Mouse (Mus musculus) liver, embryonic 15.5 days (tissue): ENCODE measurements around the gene Slc30a7. TPM values are rescaled to one million over a fixed set of nuclear protein-coding genes. Genes with fewer than 3 reads are reported as not detected.
"Not testable (repeated sequence)": the region's sequence is repeated elsewhere in the genome, so short reads cannot be mapped to it uniquely, and the experiment has no call there.

ENCODE experiments used
- ATAC-seq: fragments of 200-750 bp; cut with Nextera tagmentation; 2 replicates; pipeline ENCODE4 v1.8.0; 2017; ENCODE audit warnings: moderate number of reproducible peaks, mild to moderate bottlenecking, moderate library complexity; ENCODE audit not compliant: insufficient read depth
- H3K27ac ChIP-seq: fragments of 300-500 bp; sonication (generic); replicated peaks from 2 replicates; pipeline ENCODE4 v1.5.1; 2015; ENCODE audit warnings: mild to moderate bottlenecking, inconsistent platforms
- H3K27me3 ChIP-seq: fragments of 300-500 bp; sonication (generic); 2 replicates; pipeline ENCODE4 v1.6.1; 2015; ENCODE audit warnings: mild to moderate bottlenecking, inconsistent platforms
- H3K36me3 ChIP-seq: fragments of 300-500 bp; sonication (generic); replicated peaks from 2 replicates; pipeline ENCODE4 v1.6.1; 2015; ENCODE audit warnings: moderate library complexity, mild to moderate bottlenecking, inconsistent platforms
- H3K4me1 ChIP-seq: fragments of 300-500 bp; sonication (generic); replicated peaks from 2 replicates; pipeline ENCODE4 v1.6.1; 2015; ENCODE audit warnings: inconsistent platforms
- H3K4me2 ChIP-seq: fragments of 300-500 bp; sonication (generic); 2 replicates; pipeline ENCODE4 v1.6.1; 2015; ENCODE audit warnings: moderate library complexity, mild to moderate bottlenecking, inconsistent platforms
- H3K4me3 ChIP-seq: fragments of 300-500 bp; sonication (generic); replicated peaks from 2 replicates; pipeline ENCODE4 v1.5.1; 2015; ENCODE audit warnings: mild to moderate bottlenecking, inconsistent platforms
- H3K9ac ChIP-seq: fragments of 300-500 bp; sonication (generic); 2 replicates; pipeline ENCODE4 v1.6.1; 2015; ENCODE audit warnings: moderate library complexity, mild to moderate bottlenecking, inconsistent platforms
- H3K9me3 ChIP-seq: fragments of 300-500 bp; sonication (generic); replicated peaks from 2 replicates; pipeline ENCODE4 v1.6.1; 2016; ENCODE audit warnings: inconsistent platforms
- WGBS: fragments of 180-500 bp; shearing (Covaris S2); methylation state at CpG from one replicate; pipeline ENCODE4 v1.1.7; 2015; ENCODE audit warnings: mixed read lengths; ENCODE audit not compliant: insufficient replicate concordance; 5-methylcytosine and 5-hydroxymethylcytosine counted together
- polyA plus RNA-seq: library from polyadenylated mRNA; unstranded; fragments of >200 nt; fragmentation: Nextera tagmentation; extraction: Ambion mirVana; gene quantifications from 2 replicates; pipeline ENCODE4 v1.2.1, GENCODE M21; 2015

Gene Slc30a7
- polyA plus RNA-seq, 1 experiment from 2014 or later: 11.4 TPM

DNA sequence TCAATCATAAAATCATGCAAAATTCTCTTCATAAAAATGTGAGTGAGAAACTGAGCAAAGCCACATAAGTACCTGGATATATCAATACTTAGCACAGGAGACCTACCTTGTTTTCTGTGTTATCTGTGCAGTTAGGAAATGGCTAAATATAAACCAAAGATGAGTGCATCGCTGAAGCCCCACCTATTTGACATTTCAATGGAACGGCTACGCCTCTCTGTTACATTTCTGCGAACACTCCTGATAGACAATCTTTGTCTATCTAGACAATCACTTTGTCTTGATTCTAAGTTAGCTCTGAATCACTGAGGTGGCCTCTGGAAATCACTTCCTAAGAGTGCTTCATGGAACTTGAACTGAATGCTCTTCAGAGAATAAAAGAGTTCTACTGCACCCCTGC is 66.7 kb downstream of the Slc30a7 start:
- H3K27ac ChIP-seq: no peak overlapping the region
- no peaks in the 10 kb centered on the region for H3K4me1 ChIP-seq
- H3K9me3 ChIP-seq: no peaks in the 10 kb centered on the region
- no peak overlapping the region for H3K9ac ChIP-seq
- peaks cover 28% of the 10 kb centered on the region for H3K36me3 ChIP-seq
- ATAC-seq: no peak
- H3K4me2 ChIP-seq: no peak overlapping the region
- no peaks in the 10 kb centered on the region for H3K27me3 ChIP-seq
- 76% methylated on average over 4 of the region's 4 CpGs for WGBS
- H3K4me3 ChIP-seq: no peak overlapping the region

DNA sequence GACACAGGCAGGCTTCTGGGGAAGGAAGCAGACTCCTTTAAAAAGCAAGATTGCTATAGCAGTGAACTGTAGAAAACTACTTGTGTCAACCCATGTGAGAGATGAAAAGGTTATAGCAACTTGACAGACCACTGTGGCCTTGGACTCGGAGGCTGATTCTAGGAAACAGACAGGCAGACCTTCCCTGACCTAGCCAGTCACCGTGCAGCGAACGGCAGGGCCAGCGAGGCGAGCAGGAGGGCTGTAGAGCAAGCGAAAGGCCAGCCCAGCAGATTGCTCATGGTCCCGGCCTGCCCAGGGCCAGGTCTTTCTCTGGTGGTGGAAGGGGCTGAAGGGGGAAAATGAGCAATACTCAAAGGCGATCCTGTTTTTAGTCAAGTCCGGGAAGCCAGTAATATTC is 69.4 kb downstream of the Slc30a7 start:
- H3K4me2 ChIP-seq: no peak overlapping the region
- H3K36me3 ChIP-seq: peaks cover 15% of the 10 kb centered on the region; the same call in 1 of the 2 replicates
- H3K9ac ChIP-seq: no peak overlapping the region
- no peaks in the 10 kb centered on the region for H3K4me1 ChIP-seq
- no peak overlapping the region for H3K4me3 ChIP-seq
- H3K27ac ChIP-seq: no peak overlapping the region
- no peak for ATAC-seq
- WGBS: 81% methylated on average over 10 of the region's 10 CpGs
- no peaks in the 10 kb centered on the region for H3K27me3 ChIP-seq
- H3K9me3 ChIP-seq: no peaks in the 10 kb centered on the region

DNA sequence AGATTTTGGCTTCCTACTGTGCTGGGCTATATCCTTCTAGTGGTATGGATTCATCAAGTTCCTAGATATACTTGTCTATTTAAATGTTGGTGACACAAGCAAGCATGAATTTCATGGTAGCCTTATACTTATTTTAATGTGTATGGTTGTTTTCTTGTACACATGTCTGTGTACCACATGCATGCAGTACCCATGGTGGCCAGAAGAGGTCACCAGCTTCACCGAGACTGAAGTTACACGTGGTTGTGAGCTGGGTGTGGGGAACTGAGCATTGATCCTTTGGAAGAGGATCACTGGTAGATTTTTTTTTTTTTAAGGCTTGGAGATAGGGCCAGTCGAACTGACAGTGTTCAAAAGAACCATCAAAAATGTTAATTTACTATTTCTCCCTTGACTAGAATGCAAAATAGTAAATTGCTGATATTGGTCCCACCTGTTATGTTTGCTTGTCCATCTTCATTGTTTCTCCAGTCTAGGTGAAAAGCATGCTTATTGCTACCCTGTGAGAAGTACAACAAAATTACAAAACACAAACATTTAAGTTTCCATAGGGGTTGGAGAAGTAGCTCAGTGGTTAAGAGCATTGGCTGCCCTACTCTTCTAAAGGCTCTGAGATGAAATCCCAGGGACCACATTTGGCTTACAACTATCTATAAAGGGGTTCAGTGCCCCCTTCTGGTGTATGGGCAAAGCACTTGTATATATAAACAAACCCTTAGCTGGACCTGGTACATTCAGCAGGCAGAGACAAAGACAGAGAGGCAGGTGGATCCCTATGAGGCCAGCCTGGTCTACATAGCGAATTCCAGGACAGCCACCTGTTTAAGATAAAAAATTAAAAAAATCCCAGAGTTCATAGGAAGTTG is 70.2 kb downstream of the Slc30a7 start:
- Histone ChIP-seq H3K4me2 (no peak overlapping the region), H3K27me3 (no peaks in the 10 kb centered on the region), H3K9me3 (no peaks in the 10 kb centered on the region), H3K36me3 (peaks cover 9% of the 10 kb centered on the region; the same call in 1 of the 2 replicates), H3K27ac (no peak overlapping the region), H3K9ac (no peak overlapping the region), H3K4me1 (no peaks in the 10 kb centered on the region), H3K4me3 (no peak overlapping the region)
- 33% methylated on average over 4 of the region's 4 CpGs for WGBS
- no peak for ATAC-seq

DNA sequence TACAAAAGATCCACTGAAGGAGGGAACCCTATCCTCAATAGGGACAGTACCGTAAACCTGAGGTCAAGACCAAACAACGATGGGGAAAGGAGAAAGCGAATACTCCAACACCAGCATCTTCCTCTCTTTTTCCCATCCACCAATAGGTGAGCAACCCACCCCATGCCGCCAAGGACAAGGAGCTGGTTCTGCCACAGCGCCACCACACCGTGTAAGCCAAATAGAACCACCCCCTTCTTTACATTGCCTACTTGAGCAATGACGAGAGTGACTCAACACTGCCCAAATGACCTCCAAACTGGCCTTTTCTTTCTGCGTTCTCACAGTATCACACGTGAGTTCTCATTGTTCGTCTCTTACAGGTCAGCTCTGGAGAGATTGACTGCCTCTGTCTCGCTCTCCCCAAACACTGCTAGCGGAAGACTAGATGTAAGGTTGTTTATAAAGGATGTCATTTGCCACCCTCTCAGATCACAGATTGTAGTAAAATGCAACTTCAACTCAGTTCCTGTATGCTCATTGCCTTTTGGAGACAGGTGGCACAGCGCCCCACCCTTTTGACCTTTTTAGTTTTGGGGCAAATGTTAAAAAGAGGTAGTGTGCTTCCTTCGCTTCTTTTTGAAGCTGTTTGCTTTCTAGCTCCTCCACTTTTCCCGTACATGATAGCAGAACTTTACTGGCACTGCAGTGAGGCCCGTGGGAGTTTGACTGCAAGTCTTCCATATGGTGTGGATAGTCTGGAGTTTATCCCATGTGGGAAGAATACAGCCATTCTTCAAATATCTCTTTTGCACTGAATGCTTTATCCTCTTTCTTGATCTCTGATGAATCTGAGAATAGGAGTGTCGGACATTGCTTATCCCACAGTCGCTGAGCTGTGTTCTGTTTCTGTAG is 73.7 kb downstream of the Slc30a7 start:
- peaks cover 13% of the 10 kb centered on the region for H3K36me3 ChIP-seq
- H3K27ac ChIP-seq: no peak overlapping the region
- ATAC-seq: no peak
- H3K4me3 ChIP-seq: no peak overlapping the region
- H3K9me3 ChIP-seq: no peaks in the 10 kb centered on the region
- H3K4me2 ChIP-seq: no peak overlapping the region
- 79% methylated on average over 18 of the region's 18 CpGs for WGBS
- no peaks in the 10 kb centered on the region for H3K4me1 ChIP-seq
- H3K27me3 ChIP-seq: no peaks in the 10 kb centered on the region
- H3K9ac ChIP-seq: no peak overlapping the region

DNA sequence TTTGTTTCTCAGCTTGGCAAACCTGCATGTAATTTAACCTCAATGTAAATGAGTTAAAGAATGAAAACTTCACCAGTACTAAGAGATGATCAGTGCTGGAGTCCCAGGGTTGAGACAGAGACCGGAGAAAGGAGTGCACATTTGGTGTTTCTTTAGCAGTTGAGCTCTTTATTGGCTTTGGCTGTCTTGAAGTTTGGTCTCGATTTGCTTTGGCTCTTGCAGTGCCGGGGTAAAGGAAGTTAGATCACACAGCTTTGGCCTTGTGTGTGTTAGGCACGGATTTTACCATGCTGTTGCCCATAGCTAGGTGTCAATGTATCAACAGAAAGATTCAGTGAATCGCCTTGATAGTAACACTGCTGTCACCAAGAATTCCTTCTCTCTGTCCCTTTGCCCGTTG is 75.5 kb downstream of the Slc30a7 start:
- no peak for ATAC-seq
- Histone ChIP-seq H3K9ac (no peak overlapping the region), H3K36me3 (peaks cover 26% of the 10 kb centered on the region), H3K27ac (no peak overlapping the region), H3K4me2 (no peak overlapping the region), H3K4me1 (no peaks in the 10 kb centered on the region), H3K27me3 (no peaks in the 10 kb centered on the region), H3K4me3 (no peak overlapping the region), H3K9me3 (no peaks in the 10 kb centered on the region)
- WGBS: 70% methylated on average over 6 of the region's 6 CpGs

DNA sequence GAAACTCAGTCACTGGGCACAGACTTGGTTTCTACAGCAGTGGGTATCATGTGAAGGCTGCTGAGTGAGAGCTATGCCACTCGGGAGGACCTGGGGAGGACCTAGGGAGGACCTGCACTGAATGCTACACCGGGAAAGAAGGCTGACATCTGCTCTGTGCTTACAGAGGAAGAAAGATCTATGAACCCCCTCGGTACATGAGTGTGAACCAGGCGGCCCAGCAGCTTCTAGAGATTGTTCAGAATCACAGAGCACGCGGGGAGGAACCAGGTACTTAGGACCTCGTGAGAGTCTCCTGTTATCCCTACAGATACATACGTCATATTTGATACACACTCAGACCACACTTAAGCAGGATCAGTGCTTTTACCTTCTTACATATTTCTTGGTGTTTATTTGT is 80.7 kb downstream of the Slc30a7 start:
- 78% methylated on average over 8 of the region's 8 CpGs for WGBS
- no peaks in the 10 kb centered on the region for H3K9me3 ChIP-seq
- no peak overlapping the region for H3K4me3 ChIP-seq
- H3K27me3 ChIP-seq: no peaks in the 10 kb centered on the region
- H3K27ac ChIP-seq: no peak overlapping the region
- H3K4me2 ChIP-seq: no peak overlapping the region
- peaks cover 34% of the 10 kb centered on the region for H3K36me3 ChIP-seq
- no peak overlapping the region for H3K9ac ChIP-seq
- H3K4me1 ChIP-seq: no peaks in the 10 kb centered on the region
- no peak for ATAC-seq

DNA sequence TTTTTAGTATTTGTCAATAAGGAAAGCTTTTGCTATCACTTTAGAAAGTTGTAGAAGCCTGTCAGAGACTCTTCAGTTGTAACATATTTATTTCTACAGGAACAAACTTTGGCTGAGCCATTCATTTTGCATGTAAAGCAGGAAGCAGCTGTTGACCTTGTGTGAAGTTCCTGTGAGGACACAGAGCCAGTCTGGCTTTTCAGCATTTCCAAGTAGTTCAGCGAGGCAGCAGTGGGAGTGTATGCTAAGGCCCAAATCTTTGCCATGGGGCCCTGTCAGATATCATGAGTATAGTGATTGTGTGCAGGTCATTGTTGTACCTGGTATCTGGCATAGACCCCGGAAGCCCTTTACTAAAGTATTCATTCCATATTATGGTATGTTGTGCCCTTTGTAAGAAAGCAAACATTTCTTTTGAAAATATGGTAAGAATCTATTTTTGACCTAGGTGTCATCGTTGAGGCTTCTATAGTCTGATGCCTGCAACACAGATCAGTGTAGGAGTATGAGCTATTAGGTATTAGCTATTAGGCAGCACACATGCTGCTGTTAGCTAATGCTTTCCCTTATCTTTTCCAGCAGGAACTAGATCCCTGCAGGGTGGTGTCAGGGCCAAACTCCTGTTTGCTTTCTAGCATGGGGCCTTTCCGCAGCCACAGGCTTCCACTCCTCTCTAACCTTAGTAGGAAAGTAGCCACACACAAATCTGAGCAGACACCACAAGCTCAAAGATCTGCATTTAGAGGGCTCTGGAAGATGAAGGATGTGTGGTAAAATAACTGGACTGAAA is 82.6 kb downstream of the Slc30a7 start:
- Histone ChIP-seq H3K36me3 (peaks cover 28% of the 10 kb centered on the region), H3K9ac (no peak overlapping the region), H3K4me3 (no peak overlapping the region), H3K9me3 (no peaks in the 10 kb centered on the region), H3K27me3 (no peaks in the 10 kb centered on the region), H3K4me2 (no peak overlapping the region), H3K27ac (no peak overlapping the region), H3K4me1 (no peaks in the 10 kb centered on the region)
- ATAC-seq: peak; percentile 40
- WGBS: 74% methylated on average over 4 of the region's 4 CpGs

DNA sequence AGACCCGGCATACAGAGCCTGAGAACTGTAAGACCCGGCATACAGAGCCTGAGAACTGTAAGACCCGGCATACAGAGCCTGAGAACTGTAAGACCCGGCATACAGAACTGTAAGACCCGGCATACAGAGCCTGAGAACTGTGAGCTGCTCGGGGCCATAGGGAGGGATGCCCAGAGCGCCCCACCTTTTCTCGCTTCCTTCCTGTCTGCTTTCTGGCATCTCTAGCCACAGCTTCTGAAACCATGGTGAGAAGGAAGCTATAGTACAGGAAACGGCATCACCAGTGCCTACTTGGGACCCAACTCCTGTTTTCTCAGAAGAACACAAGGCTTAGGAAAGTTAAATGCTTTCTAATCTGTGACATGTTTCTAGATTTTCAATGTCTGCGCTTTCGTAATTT is 99.8 kb downstream of the Slc30a7 start:
- not testable (repeated sequence) for ATAC-seq, H3K27me3 ChIP-seq, H3K4me3 ChIP-seq, H3K4me2 ChIP-seq, H3K4me1 ChIP-seq, H3K9ac ChIP-seq, H3K9me3 ChIP-seq, H3K27ac ChIP-seq
- WGBS: 84% methylated on average over 10 of the region's 11 CpGs
- H3K36me3 ChIP-seq: peaks cover 31% of the 10 kb centered on the region

DNA sequence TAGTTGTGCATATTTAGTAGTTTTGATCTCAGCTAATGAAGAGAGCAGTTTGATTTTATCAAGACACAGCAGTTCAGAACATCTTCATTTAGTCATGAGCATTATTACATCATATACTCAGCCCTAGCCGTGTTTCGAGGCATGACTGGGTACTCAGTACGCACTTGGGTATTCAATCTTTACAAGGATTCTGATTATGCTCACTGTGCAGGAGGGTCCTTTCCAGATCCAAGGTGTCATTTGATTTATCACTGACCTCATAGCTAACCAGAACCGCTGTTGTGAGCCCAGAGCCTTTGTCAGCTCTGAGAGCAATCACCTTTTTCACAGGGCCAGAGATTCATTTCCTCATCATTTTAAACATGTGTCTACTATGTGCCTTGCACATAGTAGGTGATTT is 101.6 kb downstream of the Slc30a7 start:
- no peak overlapping the region for H3K4me3 ChIP-seq
- no peaks in the 10 kb centered on the region for H3K27me3 ChIP-seq
- no peaks in the 10 kb centered on the region for H3K9me3 ChIP-seq
- 82% methylated on average over 4 of the region's 4 CpGs for WGBS
- no peak overlapping the region for H3K4me2 ChIP-seq
- no peaks in the 10 kb centered on the region for H3K4me1 ChIP-seq
- ATAC-seq: no peak
- no peak overlapping the region for H3K9ac ChIP-seq
- peaks cover 43% of the 10 kb centered on the region for H3K36me3 ChIP-seq
- H3K27ac ChIP-seq: no peak overlapping the region

DNA sequence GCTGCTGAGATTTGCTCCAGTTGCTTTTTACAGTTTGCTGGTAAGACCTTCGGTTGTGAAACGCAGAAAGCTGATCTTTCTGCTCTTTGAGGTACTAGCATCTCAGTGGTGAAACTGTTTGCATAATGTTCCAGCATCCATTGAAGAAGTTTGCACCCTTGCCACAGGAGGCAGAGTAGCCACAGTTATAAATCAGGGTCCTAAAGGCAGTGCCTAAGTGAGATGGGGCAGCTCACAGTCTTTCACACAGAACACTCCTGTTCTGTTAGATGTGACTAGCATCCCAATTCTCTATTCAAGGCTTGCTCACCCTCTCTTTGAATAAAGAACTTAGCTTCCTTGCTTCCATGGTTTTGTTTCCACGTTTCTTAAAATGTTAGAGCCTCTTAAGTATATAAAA is 102.1 kb downstream of the Slc30a7 start:
- Histone ChIP-seq H3K9ac (no peak overlapping the region), H3K36me3 (peaks cover 43% of the 10 kb centered on the region), H3K4me3 (no peak overlapping the region), H3K4me1 (no peaks in the 10 kb centered on the region), H3K27me3 (no peaks in the 10 kb centered on the region), H3K4me2 (no peak overlapping the region), H3K9me3 (no peaks in the 10 kb centered on the region), H3K27ac (no peak overlapping the region)
- WGBS: 82% methylated on average over 3 of the region's 3 CpGs
- ATAC-seq: no peak
